Mouse (Mus musculus) left cerebral cortex, postnatal 4 days (tissue): ENCODE measurements around the gene Arhgef2. TPM values are rescaled to one million over a fixed set of nuclear protein-coding genes. Genes with fewer than 3 reads are reported as not detected.
"Not testable (repeated sequence)": the region's sequence is repeated elsewhere in the genome, so short reads cannot be mapped to it uniquely, and the experiment has no call there.

ENCODE experiments used
- DNase-seq: peaks from one replicate; pipeline ENCODE4 v3.0.0-alpha.2; 2022
- intact Hi-C: fragments of 180-260 bp; cut with DNase I; formaldehyde crosslinking; loops from one replicate; pipeline ENCODE4 v1.15.1; 2025
- total RNA-seq, 2 experiments: library from RNA; stranded (reverse); gene quantifications; 2 replicates each; pipeline ENCODE4 v1.2.3; 2021

Gene Arhgef2
- total RNA-seq, 2 experiments from 2014 or later = 129 to 134 TPM

DNA sequence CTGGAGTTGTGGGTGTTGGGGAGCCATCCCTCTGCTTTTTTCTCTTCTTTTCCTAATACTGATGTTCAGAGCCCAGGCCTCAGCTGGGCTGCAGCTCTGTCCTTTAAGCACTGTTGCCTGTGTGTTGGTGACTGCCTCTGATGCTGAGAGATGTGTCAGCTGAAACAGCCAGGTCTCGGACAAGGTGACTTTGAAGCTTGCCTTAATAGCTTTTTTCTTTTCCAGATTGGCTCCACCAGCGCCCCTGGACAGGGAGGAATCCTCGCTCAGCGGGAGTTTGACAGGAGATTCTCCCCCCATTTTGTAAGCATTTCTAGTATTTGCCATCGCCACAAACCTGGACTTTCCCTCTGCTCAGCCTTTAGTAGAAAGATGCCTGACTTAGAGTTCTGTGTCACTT lies 19.1 kb upstream of the Arhgef2 start:
- DNase-seq = no peak
- intact Hi-C loops = no loop called here

DNA sequence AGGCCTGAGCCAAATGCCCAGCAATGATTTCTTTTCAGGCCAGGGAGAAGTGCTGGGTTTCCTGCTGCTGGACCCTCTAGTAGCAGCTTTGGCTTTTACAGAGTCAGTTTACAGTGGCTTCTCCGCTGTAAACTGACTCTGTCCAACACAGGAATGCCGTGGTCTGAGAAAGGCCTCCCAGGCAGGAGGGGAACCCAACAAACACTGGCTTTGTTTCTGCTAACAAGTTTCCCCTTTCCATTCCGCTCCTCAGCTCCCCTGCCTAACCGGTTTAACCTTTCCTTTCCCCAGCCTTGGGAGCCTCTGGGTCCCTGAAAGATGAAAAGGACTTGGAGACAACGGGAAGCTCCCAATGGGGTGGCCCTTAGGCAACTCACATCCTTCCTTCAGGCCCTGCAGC lies 15.5 kb upstream of the Arhgef2 start:
- intact Hi-C loops = no loop called here
- DNase-seq = no peak

DNA sequence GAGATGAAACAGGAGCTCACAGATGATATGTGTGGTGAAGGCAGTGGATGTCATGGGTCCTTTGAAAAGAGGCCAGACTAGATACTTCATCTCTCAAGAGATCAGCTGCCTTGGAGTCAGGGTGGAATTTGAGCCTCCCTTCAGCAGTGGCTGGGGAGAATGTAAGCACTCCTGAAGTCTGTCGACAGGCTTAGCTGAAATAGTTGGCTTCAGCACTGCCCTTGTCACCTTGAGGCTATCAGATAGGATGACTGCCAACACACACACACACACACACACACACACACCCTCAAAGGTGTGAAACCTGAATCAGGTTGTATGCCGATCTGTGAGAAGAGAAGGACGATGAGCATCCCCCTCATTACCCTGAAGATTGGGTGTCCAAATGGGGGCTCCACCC lies 14.7 kb upstream of the Arhgef2 start:
- intact Hi-C loops = no loop called here
- DNase-seq = no peak

DNA sequence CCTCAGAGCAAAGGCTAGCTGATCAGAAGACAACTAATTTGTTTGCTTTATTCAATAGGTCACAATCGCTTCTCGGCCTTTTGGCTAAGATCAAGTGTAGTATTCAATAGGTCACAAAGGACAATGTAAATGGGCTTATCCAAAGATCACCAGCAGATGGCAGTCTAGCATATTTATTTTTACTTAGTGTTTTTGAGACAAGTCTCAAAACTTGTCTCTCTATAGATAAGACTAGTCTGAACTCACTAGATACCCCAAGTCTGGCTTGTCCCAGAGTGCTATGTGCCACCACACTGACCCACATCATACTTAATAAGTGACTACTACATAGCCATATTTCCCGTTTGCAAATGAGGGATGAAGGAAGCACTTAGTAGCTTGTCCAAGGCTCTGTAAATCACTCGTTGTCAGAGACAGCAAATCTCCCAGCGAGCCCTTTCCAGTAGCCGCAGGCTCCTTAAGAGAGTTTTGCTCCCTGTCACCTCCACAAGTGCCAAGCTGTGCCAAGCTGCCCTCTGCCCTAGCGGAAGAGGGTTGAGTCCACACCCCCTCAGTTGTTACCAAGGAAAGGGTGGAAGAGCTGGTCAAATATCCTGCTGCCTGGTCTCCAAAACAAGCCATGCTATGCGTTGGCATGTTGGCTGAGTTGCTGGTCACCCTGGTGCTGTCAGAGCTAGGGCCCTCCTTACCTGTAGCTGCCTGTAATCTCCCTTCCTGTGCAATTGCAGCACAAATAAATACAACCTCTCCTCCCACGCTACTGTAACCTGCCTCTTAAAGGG lies 13.6 kb upstream of the Arhgef2 start:
- DNase-seq = no peak
- intact Hi-C loops = no loop called here

DNA sequence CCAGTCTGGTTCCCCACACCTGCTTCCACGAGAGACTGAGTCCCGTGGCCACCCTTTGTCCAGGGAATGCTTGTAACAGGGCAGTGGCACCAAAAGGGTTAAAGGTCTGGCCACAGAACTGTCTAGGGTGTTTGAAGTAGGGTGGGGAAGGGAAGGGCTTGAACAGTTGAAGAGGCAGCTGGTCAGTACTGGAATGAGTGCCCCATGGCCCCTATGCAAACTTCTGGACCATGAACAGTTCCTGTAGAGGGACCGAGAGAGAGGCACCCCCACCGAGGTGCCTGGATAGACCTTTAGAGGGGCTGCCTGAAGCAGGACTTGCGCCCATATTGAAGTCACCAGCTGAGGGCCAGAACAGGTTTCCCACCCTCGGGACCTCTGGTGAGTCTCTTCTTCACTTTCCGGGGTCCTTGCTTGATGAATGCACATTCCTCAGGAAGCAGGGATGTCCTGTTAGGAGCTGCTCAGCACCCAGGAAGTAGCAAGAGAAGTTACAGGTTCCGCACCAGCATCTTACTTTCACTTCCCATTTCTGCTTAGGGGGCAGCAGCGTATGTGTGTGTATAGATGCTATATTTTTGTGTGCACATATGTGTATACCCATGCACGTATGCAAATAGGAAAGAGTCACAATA lies 12.7 kb upstream of the Arhgef2 start:
- intact Hi-C loops = no loop called here
- DNase-seq = no peak

DNA sequence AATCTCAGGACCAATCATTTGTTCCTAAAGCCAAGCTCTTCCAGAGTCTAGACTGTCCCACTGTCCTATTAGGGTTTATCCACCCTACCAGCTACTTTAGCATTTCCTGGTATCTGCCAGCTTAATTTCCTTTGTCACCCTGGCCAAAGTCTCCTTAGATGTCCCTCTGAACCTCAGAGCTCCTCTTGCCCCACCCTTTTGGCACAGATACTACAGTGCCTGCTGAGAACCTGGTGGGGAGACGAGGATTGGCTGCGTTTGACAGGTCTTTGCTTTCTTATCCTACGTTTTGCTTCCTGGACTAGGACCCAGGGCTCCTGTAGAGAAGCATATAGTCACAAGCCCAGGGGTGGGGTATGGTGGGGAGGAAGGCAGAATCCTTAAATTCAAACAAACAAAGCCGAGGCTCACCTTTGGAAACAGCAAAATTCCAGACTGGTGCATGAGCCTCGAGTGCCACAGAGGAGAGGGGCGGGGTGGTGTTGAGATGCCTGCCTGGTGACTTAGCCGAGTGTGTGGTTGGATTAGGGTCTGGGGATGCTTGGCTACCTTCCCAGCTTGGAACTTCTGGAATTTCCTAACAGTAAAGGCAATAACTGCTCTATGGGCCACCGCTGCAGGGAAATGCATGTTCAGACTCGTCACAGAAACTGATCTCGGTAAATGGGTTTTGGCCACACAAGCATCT lies 11.7 kb upstream of the Arhgef2 start:
- intact Hi-C loops = no loop called here
- no peak for DNase-seq

DNA sequence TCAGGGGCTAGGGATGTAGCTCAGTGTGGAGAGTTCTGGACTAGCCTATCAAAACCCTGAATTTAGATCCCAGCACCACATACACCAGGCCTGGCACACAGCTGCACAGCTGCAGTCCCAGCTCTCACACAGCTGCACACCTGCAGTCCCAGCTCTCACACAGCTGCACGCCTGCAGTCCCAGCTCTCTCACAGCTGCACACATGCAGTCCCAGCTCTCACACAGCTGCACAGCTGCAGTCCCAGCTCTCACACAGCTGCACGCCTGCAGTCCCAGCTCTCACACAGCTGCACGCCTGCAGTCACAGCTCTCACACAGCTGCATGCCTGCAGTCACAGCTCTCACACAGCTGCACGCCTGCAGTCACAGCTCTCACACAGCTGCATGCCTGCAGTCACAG lies 9.2 kb upstream of the Arhgef2 start:
- intact Hi-C loops = not testable (repeated sequence)

DNA sequence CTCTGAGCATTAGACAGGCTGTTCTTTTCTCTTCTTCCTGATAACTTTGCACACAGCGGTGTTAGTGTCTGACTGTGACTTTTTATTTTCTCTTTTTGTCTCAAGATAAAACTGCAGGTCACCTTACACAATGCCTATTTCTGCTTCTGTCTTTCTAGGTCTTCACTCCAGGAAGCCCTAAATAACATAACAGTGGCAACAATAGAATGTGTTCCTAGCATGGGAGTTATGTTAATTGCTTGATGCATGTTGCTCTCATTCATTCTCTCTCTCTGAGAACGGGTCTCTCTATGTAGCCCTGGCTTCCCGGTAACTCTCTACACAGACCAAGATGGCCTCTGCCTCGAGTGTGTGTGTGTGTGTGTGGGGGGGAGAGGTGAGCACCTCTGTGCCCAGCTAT lies 3.3 kb upstream of the Arhgef2 start:
- DNase-seq = no peak
- intact Hi-C loops = loop anchor here (10.0 kb wide), 1 partner anchor 142 kb away; no protein-coding TSS in a partner anchor

More for the DNA sequence above, 9.2 kb upstream of the Arhgef2 start:
- not testable (repeated sequence) for DNase-seq

DNA sequence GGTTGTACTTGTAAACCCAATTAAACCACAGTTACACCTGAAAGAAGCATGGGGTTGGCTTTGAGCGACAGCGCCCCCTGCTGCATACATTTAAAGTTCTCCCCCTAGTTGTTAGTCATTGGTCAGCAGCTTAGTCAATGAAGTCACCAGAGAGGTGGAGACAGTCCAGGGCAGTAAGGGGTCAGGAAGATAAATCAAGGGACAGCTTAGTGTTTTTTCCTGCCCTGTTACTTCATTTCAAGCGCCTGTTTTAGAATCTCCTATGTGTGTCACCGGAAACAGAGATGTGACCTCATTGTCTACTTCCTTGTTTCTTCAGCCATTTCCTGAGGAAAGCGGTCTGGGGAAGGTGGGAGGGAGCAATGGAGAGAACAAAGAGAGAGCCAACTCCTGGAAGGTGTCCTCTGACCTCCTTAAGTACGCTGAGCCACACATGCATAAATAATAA lies 2.0 kb upstream of the Arhgef2 start:
- DNase-seq = peak; percentile 65
- intact Hi-C loops = loop anchor here (10.0 kb wide), 1 partner anchor 141 kb away; no protein-coding TSS in a partner anchor

DNA sequence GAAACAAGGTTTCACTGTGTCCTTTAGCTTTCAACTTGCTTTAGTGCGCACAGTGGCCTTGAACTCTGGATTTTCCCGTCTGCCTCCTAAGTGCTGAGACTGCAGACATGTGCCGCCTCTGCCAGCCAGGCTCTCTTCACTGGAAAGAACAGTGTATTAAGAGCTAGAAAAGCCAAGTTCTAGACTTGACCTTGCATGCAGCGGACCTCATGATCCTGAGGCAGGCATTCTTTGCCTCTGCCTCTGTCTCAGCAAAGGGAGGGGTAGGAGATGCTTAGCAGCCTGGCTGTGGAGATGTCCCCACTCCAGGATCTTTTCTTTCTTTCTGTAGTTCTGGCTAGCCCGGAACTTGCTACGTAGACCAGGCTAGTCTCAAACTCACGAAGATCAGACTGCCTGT lies 903 bp upstream of the Arhgef2 start:
- DNase-seq = no peak
- intact Hi-C loops = loop anchor here (10.0 kb wide), 1 partner anchor 140 kb away; no protein-coding TSS in a partner anchor

DNA sequence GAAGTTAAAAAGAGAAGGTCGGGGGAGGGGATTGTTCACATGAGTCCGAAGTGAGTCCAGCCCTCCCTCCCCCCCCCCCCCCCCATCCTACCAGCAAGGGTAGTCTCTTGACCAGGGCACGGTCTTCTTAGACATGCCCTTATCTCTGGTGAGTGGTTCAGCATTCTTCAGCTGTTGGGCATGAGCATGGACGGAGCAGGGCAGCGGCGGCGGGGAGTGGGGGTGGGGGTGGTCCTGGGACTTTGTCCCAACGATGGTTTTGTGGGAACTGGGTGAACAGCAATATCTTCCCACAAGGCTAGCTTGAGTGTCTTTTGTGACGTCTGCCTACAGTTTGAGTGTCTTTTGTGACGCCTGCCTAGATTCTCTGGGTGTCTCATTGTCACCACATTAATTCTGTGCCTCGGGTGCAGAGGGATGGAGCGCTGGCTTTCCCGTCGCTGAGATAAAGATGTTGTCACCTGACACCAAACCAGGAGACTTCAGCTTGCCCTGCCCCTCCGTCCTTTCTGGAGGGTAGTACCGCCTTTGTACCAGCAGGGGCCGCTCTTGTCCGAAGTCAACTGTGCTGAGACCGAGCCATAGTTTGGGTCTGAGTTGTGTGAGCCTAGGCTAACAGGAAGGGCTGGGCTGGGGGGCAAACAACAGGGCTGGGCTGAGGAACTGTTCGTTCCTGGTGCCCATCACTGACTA lies 1.4 kb downstream of the Arhgef2 start:
- intact Hi-C loops = loop anchor here (10.0 kb wide), 1 partner anchor 138 kb away; no protein-coding TSS in a partner anchor
- DNase-seq = peak; percentile 87

DNA sequence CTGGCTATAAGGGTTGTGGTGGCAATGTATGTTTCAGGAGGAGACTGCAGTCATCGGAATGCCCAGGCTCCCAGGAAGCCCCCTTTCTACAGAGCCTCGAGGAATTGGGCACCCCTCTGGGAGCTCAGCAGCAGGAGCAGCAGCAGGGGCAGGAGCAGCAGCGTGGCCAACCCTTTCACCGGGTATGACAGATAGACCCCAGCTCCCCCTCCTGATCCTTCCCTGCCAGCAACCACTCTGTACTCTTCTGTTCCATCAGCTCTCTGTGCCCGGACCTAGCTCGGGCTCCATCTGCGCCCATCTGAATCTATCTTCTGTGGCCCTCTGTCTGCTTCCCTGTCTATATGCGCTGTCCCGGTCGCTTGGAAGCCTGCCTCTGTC lies 2.0 kb downstream of the Arhgef2 start:
- DNase-seq = peak; percentile 43
- intact Hi-C loops = loop anchor here (10.0 kb wide), 1 partner anchor 137 kb away; no protein-coding TSS in a partner anchor

DNA sequence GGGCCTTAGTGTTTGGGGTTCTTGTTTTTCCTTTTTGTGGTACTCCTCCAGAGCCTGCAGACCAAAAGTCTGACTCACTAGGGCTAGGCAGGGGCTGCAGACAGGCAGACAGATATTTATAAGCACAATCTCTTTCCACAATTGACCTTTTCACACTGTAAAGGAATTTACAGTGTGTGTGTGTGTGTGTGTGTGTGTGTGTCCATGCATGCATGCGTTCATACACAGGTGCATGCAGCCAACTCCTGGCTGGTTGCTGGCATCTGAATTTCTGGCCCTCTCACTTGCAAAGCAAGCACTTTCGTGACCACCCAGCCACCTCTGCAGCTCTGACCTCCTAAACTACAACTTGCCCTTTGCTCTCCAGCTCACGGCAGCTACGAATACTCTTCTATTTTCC lies 3.3 kb downstream of the Arhgef2 start:
- DNase-seq = no peak
- intact Hi-C loops = loop anchor here (10.0 kb wide), 1 partner anchor 136 kb away; no protein-coding TSS in a partner anchor

DNA sequence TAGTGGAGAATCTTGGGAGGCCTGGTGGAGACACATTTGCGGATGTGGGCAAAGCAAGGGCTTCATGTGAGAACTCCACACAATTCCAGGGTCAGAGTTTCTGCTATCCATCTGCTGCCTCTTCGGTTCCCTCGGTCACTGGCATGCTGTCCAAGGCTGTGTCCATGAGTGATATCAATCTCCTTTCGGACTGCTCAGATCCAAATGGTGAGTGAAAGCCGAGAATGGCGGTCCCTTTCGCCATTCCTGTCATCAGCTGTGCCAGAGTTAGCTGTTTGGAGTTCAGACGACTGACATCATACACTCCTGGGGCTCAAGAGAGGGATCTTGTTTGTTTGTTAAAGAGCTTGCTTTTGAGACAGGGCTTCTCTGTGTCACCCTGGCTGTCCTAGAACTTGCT lies 8.7 kb downstream of the Arhgef2 start:
- intact Hi-C loops = no loop called here
- DNase-seq = no peak

DNA sequence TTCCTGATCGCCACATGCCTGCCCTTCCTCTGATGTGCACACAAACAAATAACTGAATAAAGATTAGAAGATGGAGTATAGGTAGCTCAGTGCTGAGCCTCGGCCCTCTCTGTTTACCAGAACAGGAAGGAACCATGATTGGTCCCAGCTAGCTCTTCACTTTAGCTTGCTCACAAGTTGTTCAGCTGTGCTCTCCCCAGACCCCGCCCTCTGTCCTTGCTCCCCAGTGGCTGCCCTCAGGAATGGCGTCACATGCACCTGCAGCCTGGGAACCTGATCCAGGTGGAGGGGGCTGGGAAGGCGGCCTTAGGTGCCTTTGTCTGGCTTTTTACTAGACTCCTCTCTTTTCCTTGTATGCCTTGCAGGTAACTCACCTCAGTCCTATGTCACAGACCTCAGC lies 9.4 kb downstream of the Arhgef2 start:
- intact Hi-C loops = no loop called here
- DNase-seq = no peak

DNA sequence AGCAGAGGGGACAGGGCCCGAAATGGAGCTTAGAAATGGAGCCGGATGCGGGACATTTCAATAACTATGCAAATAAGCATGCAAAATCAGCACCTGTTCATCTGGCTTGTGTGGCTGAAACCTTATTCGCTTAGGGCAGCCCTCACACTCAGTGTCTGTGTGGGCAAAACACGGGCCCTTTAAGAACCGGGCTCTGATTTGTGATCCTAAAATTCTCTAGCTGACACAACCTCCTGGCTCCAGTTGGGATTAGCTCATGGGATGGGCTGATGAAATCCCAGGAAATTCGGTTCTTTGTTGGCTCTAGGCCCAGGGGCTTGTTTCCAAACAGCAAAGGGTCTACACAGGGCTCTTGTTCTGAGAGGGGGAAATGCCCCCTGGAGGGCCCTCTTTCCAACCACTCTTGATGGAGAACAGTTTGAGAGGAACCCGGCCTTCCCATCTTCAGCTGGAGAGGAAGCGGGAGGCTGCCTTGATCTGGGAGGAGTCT lies 10.2 kb downstream of the Arhgef2 start:
- intact Hi-C loops = no loop called here
- DNase-seq = peak; percentile 48

DNA sequence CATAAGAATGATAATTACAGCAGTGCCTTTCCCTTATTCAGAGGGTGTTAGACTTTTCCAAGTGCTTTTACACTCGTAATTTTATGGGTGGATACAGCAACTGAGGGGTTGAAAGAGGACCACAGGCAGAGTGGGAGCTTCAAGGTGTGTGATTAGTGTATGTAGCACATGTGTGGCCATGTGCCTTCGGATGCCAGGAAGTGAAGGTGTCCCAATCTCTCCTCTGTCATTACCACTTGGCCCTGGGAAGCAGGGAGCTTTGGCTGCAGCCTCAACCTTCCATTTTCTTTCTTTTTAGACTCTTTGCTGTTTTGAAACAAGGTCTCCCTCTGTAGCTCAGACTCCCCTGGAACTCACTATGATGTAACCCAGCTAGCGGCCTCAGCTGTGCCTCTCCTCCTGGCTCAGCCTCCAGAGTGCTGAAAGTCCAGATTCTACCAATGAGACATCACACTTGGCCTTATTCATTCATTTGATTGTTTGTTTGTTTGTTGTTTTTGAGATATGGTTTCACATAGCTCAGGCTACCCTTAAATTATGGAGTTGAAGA lies 11.3 kb downstream of the Arhgef2 start:
- intact Hi-C loops = no loop called here
- DNase-seq = no peak

DNA sequence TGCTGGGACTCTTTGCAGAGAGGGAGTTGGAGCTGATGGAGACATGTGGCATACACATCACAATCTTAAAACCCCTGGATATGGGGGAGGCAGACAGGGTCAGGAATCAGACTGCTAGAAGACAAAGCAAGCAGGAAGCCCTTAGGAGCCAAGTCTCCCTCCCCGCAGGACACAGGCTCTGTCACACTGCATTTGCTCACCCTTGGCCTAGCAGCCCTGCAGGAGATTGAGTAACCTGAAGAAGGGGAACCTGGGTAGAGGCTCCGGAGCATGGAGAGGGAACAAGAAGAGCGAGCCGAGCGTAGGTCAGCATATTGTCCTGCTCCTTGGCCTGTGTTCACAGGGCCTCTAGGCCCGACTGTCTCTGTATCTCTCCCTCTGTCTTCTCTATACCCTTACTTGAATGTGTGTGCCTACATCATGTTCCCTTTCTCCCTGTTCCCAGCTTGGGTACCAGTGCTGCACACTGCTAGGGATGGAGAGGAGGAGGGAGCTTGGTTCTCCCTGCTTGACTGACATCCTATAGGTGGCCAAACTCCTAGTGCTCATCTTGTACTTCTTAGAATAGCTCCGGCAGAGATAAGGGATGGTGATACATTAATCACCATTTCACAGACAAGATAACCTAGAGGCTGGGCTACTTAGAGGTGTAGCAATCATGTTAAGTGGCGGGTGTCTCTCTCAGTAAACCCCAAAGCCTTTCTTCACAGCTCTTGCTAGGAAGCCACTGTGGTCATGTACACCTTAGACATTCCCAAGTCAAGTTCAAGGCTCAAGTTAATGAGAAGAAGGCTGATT lies 12.5 kb downstream of the Arhgef2 start:
- intact Hi-C loops = no loop called here
- no peak for DNase-seq
